Mouse (Mus musculus) cerebellum, adult 2 months (tissue): Measurements from ENCODE around the gene U90926. TPM values are rescaled to one million over a fixed set of nuclear protein-coding genes. Genes with fewer than 3 reads are reported as not detected.

Source experiments
- DNase-seq, 2 experiments: peaks; one replicate each; pipeline ENCODE4 v3.0.0; 2021
- H3K27ac ChIP-seq: fragments of 200-500 bp; 2 replicates; pipeline ENCODE4 v1.5.1; 2012; ENCODE audit warnings: low read length, control low read depth, inconsistent platforms; ENCODE audit not compliant: insufficient read depth
- H3K27me3 ChIP-seq: fragments of 200-500 bp; 2 replicates; pipeline ENCODE4 v1.6.1; 2012; ENCODE audit warnings: inconsistent platforms, mild to moderate bottlenecking, low read length, moderate library complexity; ENCODE audit not compliant: control insufficient read depth, insufficient read depth
- H3K4me1 ChIP-seq: fragments of 200-500 bp; 2 replicates; pipeline ENCODE4 v1.6.1; 2011; ENCODE audit warnings: low read length; ENCODE audit not compliant: control insufficient read depth, insufficient read depth
- H3K4me3 ChIP-seq: fragments of 200-500 bp; replicated peaks from 2 replicates; pipeline ENCODE3; 2011; ENCODE audit warnings: mild to moderate bottlenecking, low read depth, low read length, control low read depth; ENCODE audit not compliant: insufficient read depth
- CTCF ChIP-seq: fragments of 200-500 bp; IDR thresholded peaks from 2 replicates; pipeline ENCODE4 v1.5.1; 2011; ENCODE audit warnings: low read depth, mild to moderate bottlenecking, control low read depth, low read length, moderate library complexity, borderline replicate concordance; ENCODE audit not compliant: insufficient read depth
- POLR2A ChIP-seq: fragments of 200-500 bp; IDR thresholded peaks from 2 replicates; pipeline ENCODE4 v1.6.1; 2011; ENCODE audit warnings: low read length, control low read depth, borderline replicate concordance; ENCODE audit not compliant: insufficient read depth
- WGBS: fragments of 180-500 bp; shearing (Covaris S2); methylation state at CpG from one replicate; pipeline ENCODE4 v1.1.7; 2018; 5-methylcytosine and 5-hydroxymethylcytosine counted together
- polyA plus RNA-seq: library from polyadenylated mRNA; depleted of rRNA; stranded (reverse); fragments of >200 nt; gene quantifications from 2 replicates; pipeline ENCODE4 v1.2.3, GENCODE M21; 2012; rRNA removed

Gene U90926
- not detected in 2 replicates for polyA plus RNA-seq

DNA sequence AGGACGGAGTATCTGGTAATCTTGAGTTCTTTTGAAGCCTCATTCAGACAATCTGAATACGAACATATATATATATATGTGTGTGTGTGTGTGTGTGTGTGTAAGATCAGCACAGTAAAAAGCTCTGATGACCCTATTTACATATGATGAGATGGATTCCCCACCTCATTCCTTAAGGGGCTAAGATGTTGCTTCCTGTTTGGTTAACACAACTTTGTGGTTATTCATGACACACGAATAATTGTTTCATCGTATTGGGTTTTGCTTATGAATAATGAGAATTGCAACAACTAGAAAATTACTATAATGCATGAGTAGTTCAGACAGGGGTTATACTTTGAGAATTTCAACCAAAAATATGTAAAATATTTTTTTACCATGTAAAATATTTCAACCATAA, at the start of gene U90926:
U90926 (minus strand) TSS at position 101 of the 400 bp plus-strand sequence.
- Histone ChIP-seq H3K4me1 (no peaks in the 10 kb centered on the region), H3K27ac (no peak within 1 kb of the TSS), H3K4me3 (no peak within 1 kb of the TSS), H3K27me3 (no peaks in the 10 kb centered on the region)
- no peak for DNase-seq
- TF ChIP-seq POLR2A (no peak), CTCF (no peak)
- WGBS: 88% methylated on average over 4 of the region's 4 CpGs

DNA sequence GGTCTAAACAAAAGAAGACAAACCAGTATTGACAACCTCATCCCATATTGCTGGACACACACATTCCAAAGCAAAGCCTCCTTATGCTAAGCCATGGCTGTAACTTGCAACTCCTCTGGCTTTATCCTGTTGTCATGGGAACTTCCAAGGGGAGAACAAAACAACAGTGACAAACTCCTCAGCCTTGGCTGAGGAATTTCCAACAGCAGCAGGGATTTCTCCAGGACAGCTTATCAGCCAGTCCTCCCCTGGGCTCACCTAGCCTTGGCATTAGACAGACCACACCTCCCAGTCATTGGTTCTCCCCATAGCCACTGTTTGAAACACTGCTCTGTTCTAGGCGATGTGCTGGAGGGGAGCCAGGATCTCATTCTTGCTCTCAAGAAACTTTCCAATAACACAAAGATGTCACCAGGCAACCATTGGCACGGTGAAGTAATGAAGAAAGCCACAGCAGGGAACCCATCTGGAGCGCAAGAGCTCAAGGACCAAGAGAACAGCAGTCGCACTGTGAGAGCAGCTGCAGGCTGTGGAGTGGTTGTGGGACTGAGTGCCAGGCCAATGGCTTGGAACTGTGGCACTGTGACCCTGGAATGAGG, 48.7 kb upstream of the U90926 start:
- 19% methylated on average over 4 of the region's 4 CpGs for WGBS
- no peaks in the 10 kb centered on the region for H3K4me1 ChIP-seq
- H3K4me3 ChIP-seq: no peak overlapping the region
- TF ChIP-seq CTCF (no peak), POLR2A (no peak)
- peak; percentile 26 to 56 for DNase-seq
- H3K27ac ChIP-seq: no peak overlapping the region
- no peaks in the 10 kb centered on the region for H3K27me3 ChIP-seq

DNA sequence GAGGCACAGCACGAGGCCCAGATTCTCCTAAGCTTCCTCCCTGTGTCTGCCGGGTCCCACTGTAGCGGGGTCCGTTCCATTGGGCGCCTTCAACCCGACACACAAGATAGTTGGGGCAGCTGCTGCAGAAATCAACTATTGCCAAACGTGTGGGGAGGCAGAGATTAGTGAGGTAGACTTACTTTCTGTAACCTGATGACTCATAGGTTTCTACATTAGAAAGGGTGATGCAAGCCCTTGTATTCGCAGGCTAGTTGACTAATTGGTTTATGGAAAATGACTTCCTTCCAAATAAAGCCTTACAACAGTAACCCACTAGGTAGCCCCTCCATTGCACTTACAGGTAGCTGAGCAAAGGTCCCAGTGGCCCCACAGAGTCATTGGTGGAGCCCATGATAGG, 47.4 kb upstream of the U90926 start:
- TF ChIP-seq CTCF (no peak), POLR2A (no peak)
- no peaks in the 10 kb centered on the region for H3K27me3 ChIP-seq
- WGBS: 92% methylated on average over 8 of the region's 8 CpGs
- H3K4me1 ChIP-seq: no peaks in the 10 kb centered on the region
- no peak overlapping the region for H3K4me3 ChIP-seq
- no peak for DNase-seq
- H3K27ac ChIP-seq: no peak overlapping the region

DNA sequence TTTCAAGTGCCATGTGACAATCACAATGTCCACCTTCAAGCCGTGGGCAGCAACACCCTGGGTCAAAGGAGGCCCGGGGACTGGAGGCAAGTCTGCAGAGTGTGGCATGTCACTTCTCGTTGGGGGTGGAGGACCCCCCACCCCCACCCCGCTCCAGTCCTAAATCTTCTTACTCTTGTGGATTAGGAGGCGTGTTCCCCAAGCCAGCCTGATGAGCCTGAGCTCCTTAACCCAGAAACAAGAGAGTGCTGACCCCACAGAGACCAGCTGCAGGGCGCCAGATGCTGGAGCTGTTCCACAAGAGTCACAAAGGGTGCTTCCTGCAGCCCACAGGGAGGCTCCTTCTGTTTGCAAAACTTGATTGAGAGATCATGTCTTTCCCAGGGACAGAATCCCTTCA, 41.0 kb upstream of the U90926 start, which contains the start of gene Ppef2:
Ppef2 (minus strand) TSS at position 61 of the 400 bp plus-strand sequence.
- Histone ChIP-seq H3K27ac (no peak within 1 kb of the TSS), H3K4me1 (no peaks in the 10 kb centered on the region), H3K4me3 (no peak within 1 kb of the TSS), H3K27me3 (no peaks in the 10 kb centered on the region)
- DNase-seq: no peak
- WGBS: 22% methylated on average over 6 of the region's 6 CpGs
- TF ChIP-seq CTCF (no peak), POLR2A (no peak)

DNA sequence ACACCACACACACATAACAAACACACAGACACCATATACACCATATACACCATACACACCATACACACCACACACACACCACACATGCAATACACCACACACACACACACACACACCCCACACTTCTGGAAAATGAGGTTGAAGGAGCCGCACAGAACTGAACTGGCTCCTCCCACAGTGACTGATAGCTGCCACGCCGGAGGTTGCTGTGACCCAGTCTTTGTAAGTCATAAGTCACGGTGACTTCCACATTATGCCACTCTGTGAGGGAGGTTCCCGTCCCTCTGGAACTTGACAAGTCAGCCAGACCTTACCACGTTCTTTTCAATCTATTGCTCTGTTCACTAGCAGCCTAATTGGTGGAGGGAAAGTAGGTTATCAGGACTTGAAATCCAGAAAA, 39.3 kb upstream of the U90926 start:
- no peak for DNase-seq
- H3K4me3 ChIP-seq: no peak overlapping the region
- WGBS: 48% methylated on average over 6 of the region's 6 CpGs
- TF ChIP-seq CTCF (no peak), POLR2A (no peak)
- H3K27me3 ChIP-seq: no peaks in the 10 kb centered on the region
- no peaks in the 10 kb centered on the region for H3K4me1 ChIP-seq
- H3K27ac ChIP-seq: no peak overlapping the region

DNA sequence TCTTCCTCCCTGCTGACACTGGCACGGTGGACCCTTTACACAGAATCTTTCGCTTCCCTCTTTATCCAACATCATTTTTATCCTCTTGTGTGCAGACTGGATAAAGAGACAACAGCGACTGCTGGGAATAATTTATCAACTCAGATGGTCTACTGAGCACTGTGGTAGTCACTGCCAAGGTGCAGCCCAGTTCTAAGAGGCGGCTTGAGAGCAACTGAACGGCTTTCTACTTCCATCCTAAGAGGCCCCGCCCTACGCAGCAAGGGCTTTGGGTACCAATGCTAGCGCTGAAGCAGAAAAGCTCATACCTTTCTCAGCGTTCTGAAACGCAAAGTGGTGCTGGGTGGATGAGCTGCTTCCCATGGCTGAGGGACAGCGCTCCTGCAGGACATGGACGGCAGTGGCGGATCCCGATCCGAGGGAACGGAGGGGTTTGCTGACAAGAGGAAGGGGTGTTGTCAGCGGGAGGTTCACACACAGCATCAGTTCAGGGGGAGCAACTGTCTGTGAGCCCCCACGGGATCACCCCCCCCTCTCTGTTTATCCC, 37.7 kb upstream of the U90926 start:
- peak; percentile 40 for TF ChIP-seq CTCF
- no peak for TF ChIP-seq POLR2A
- WGBS: 13% methylated on average over 18 of the region's 18 CpGs
- Histone ChIP-seq H3K27ac (no peak overlapping the region), H3K27me3 (no peaks in the 10 kb centered on the region), H3K4me3 (no peak overlapping the region), H3K4me1 (no peaks in the 10 kb centered on the region)
- DNase-seq: no peak

DNA sequence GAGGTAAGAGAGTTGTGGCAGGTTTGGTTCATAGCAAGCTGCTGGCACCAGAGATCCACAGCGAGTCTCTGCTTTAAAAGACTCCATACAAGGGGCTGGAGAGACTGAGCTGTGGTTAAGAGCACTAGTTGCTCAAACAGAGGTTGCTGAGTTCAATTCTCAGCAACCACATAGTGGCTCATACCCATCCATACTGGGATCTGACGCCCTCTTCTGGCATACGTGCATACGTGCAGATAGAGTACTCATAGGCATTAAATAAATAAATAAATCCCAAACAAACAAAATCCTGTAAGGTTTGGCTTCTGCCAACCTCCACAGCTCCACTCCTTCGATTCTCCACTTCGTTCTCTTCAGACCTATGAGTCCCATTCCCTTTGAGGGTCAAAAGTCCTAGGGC, 36.8 kb upstream of the U90926 start:
- Histone ChIP-seq H3K27ac (no peak overlapping the region), H3K4me3 (no peak overlapping the region), H3K27me3 (no peaks in the 10 kb centered on the region), H3K4me1 (no peaks in the 10 kb centered on the region)
- no peak for DNase-seq
- no peak for TF ChIP-seq POLR2A
- no peak for TF ChIP-seq CTCF
- 95% methylated on average over 6 of the region's 6 CpGs for WGBS

DNA sequence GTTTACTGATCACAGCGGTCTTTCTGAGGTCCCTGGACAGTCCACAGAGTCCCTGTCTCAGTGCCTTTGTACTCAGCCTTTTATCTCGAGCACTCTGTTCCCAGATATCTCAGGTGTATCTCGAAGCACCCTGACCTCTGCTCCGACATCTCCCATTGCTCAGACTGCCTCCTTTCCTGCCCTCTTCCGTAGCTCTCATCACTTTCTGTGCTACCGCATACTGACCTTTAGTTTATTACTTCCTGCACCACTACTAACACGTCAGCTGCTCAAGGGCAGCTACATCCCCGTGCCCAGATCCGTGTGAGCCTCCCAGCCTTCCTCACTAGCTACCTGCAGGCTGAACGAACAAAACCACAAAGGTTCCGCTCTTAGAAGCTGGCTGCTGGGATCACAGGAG, 33.4 kb upstream of the U90926 start:
- no peak for DNase-seq
- Histone ChIP-seq H3K4me3 (no peak overlapping the region), H3K27ac (no peak overlapping the region), H3K4me1 (no peaks in the 10 kb centered on the region), H3K27me3 (no peaks in the 10 kb centered on the region)
- TF ChIP-seq CTCF (no peak), POLR2A (no peak)
- 81% methylated on average over 11 of the region's 11 CpGs for WGBS
